Mouse (Mus musculus) intestine, embryonic 15.5 days (tissue): Measurements from ENCODE around the gene Slc25a17. TPM values are rescaled to one million over a fixed set of nuclear protein-coding genes. Genes with fewer than 3 reads are reported as not detected.
A peak's percentile ranks its signal among the peaks of the same experiment; 100 is the strongest.

Experiments
- ATAC-seq: fragments of 200-750 bp; cut with Nextera tagmentation; 2 replicates; pipeline ENCODE4 v1.8.0; 2017; ENCODE audit warnings: moderate TSS enrichment, moderate library complexity
- H3K27ac ChIP-seq: fragments of 300-500 bp; sonication (generic); 2 replicates; pipeline ENCODE4 v1.5.1; 2015; ENCODE audit warnings: mild to moderate bottlenecking, inconsistent platforms
- H3K27me3 ChIP-seq: fragments of 300-500 bp; sonication (generic); replicated peaks from 2 replicates; pipeline ENCODE4 v1.6.1; 2015; ENCODE audit warnings: inconsistent platforms
- H3K36me3 ChIP-seq: fragments of 300-500 bp; sonication (generic); 2 replicates; pipeline ENCODE4 v1.6.1; 2015; ENCODE audit warnings: inconsistent platforms
- H3K4me1 ChIP-seq: fragments of 300-500 bp; sonication (generic); replicated peaks from 2 replicates; pipeline ENCODE4 v1.6.1; 2015; ENCODE audit warnings: inconsistent platforms
- H3K4me2 ChIP-seq: fragments of 300-500 bp; sonication (generic); replicated peaks from 2 replicates; pipeline ENCODE4 v1.6.1; 2015; ENCODE audit warnings: mild to moderate bottlenecking, inconsistent platforms
- H3K4me3 ChIP-seq: fragments of 300-500 bp; sonication (generic); replicated peaks from 2 replicates; pipeline ENCODE4 v1.5.1; 2015; ENCODE audit warnings: inconsistent platforms
- H3K9ac ChIP-seq: fragments of 300-500 bp; sonication (generic); 2 replicates; pipeline ENCODE4 v1.6.1; 2015; ENCODE audit warnings: inconsistent platforms
- H3K9me3 ChIP-seq: fragments of 300-500 bp; sonication (generic); 2 replicates; pipeline ENCODE4 v1.6.1; 2016; ENCODE audit warnings: inconsistent platforms
- whole genome bisulfite sequencing: fragments of 180-500 bp; shearing (Covaris S2); methylation state at CpG from one replicate; pipeline ENCODE4 v1.1.7; 2015; 5-methylcytosine and 5-hydroxymethylcytosine counted together
- polyA plus RNA-seq: library from polyadenylated mRNA; unstranded; fragments of >200 nt; fragmentation: Nextera tagmentation; extraction: Ambion mirVana; gene quantifications from 2 replicates; pipeline ENCODE4 v1.2.1, GENCODE M21; 2015

Slc25a17 gene
- polyA plus RNA-seq, 1 experiment from 2014 or later, result 71.8 TPM

GRCm38 (mm10) chr15:81313928-81314327 lies 46.7 kb downstream of the Slc25a17 start:
- Histone ChIP-seq H3K27me3 (no peaks in the 10 kb centered on the region), H3K27ac (no peak overlapping the region), H3K4me3 (no peak overlapping the region), H3K9me3 (no peaks in the 10 kb centered on the region), H3K9ac (no peak overlapping the region), H3K4me1 (no peaks in the 10 kb centered on the region), H3K4me2 (no peak overlapping the region), H3K36me3 (peaks cover 3% of the 10 kb centered on the region; the same call in 1 of the 2 replicates)
- ATAC-seq, result 0 out of 2 replicates have a peak, but pooled peaks have one; percentile 28
- 83% methylated on average over 3 of the region's 3 CpGs for WGBS

- Histone ChIP-seq H3K9ac (no peak overlapping the region), H3K36me3 (no peaks in the 10 kb centered on the region), H3K4me2 (no peak overlapping the region), H3K9me3 (no peaks in the 10 kb centered on the region), H3K27me3 (no peaks in the 10 kb centered on the region), H3K4me1 (no peaks in the 10 kb centered on the region), H3K27ac (no peak overlapping the region), H3K4me3 (no peak overlapping the region)
- WGBS, result 39% methylated on average over 6 of the region's 6 CpGs
- ATAC-seq, result no peak
Observed at GRCm38 (mm10) chr15:81311026-81311425, 49.6 kb downstream of the Slc25a17 start.

GRCm38 (mm10) chr15:81310353-81310752 lies 50.3 kb downstream of the Slc25a17 start:
- Histone ChIP-seq H3K9me3 (no peaks in the 10 kb centered on the region), H3K36me3 (no peaks in the 10 kb centered on the region), H3K4me1 (no peaks in the 10 kb centered on the region), H3K27ac (no peak overlapping the region), H3K4me3 (no peak overlapping the region), H3K9ac (no peak overlapping the region), H3K4me2 (no peak overlapping the region), H3K27me3 (no peaks in the 10 kb centered on the region)
- 75% methylated on average over 9 of the region's 9 CpGs for WGBS
- ATAC-seq, result no peak

GRCm38 (mm10) chr15:81308038-81308437 lies 52.6 kb downstream of the Slc25a17 start:
- Histone ChIP-seq H3K9me3 (no peaks in the 10 kb centered on the region), H3K36me3 (no peaks in the 10 kb centered on the region), H3K27me3 (no peaks in the 10 kb centered on the region), H3K9ac (no peak overlapping the region), H3K4me2 (no peak overlapping the region), H3K4me1 (no peaks in the 10 kb centered on the region), H3K4me3 (no peak overlapping the region), H3K27ac (no peak overlapping the region)
- 93% methylated on average over 7 of the region's 7 CpGs for WGBS
- ATAC-seq, result no peak

GRCm38 (mm10) chr15:81306501-81306900 lies 54.1 kb downstream of the Slc25a17 start:
- 97% methylated on average over 6 of the region's 6 CpGs for WGBS
- Histone ChIP-seq H3K9ac (no peak overlapping the region), H3K9me3 (no peaks in the 10 kb centered on the region), H3K27ac (no peak overlapping the region), H3K4me1 (no peaks in the 10 kb centered on the region), H3K4me3 (no peak overlapping the region), H3K27me3 (no peaks in the 10 kb centered on the region), H3K36me3 (no peaks in the 10 kb centered on the region), H3K4me2 (no peak overlapping the region)
- no peak for ATAC-seq

GRCm38 (mm10) chr15:81305035-81305434 lies 55.6 kb downstream of the Slc25a17 start:
- H3K27me3 ChIP-seq, result no peaks in the 10 kb centered on the region
- H3K36me3 ChIP-seq, result no peaks in the 10 kb centered on the region
- 35% methylated on average over 8 of the region's 8 CpGs for WGBS
- H3K9ac ChIP-seq, result no peak overlapping the region
- no peak overlapping the region for H3K4me3 ChIP-seq
- H3K9me3 ChIP-seq, result no peaks in the 10 kb centered on the region
- H3K4me2 ChIP-seq, result no peak overlapping the region
- H3K27ac ChIP-seq, result no peak overlapping the region
- peaks cover 3% of the 10 kb centered on the region; the same call in 1 of the 2 replicates for H3K4me1 ChIP-seq
- no peak for ATAC-seq

GRCm38 (mm10) chr15:81304006-81304405 lies 56.6 kb downstream of the Slc25a17 start:
- Histone ChIP-seq H3K4me1 (peaks cover 3% of the 10 kb centered on the region; the same call in 1 of the 2 replicates), H3K27me3 (no peaks in the 10 kb centered on the region)
- no peak for ATAC-seq

GRCm38 (mm10) chr15:81302151-81302808 lies 58.3 kb downstream of the Slc25a17 start:
- Histone ChIP-seq H3K9me3 (no peaks in the 10 kb centered on the region), H3K4me1 (peaks cover 3% of the 10 kb centered on the region; the same call in 1 of the 2 replicates), H3K27me3 (no peaks in the 10 kb centered on the region), H3K4me2 (peak overlapping the region; percentile 12; the same call in 1 of the 2 replicates), H3K36me3 (no peaks in the 10 kb centered on the region), H3K4me3 (no peak overlapping the region), H3K27ac (no peak overlapping the region), H3K9ac (no peak overlapping the region)
- ATAC-seq, result peak; percentile 43; the same call in 1 of the 2 replicates
- WGBS, result 58% methylated on average over 13 of the region's 13 CpGs

More at GRCm38 (mm10) chr15:81304006-81304405, 56.6 kb downstream of the Slc25a17 start:
- Histone ChIP-seq H3K4me3 (no peak overlapping the region), H3K9ac (no peak overlapping the region), H3K9me3 (no peaks in the 10 kb centered on the region), H3K27ac (no peak overlapping the region), H3K4me2 (no peak overlapping the region), H3K36me3 (no peaks in the 10 kb centered on the region)
- 91% methylated on average over 7 of the region's 7 CpGs for WGBS

GRCm38 (mm10) chr15:81301193-81302070 lies 59.2 kb downstream of the Slc25a17 start:
- Histone ChIP-seq H3K4me2 (peak overlapping the region; percentile 12; the same call in 1 of the 2 replicates), H3K27ac (no peak overlapping the region), H3K4me1 (peaks cover 3% of the 10 kb centered on the region; the same call in 1 of the 2 replicates), H3K36me3 (no peaks in the 10 kb centered on the region), H3K9me3 (no peaks in the 10 kb centered on the region), H3K9ac (no peak overlapping the region), H3K27me3 (no peaks in the 10 kb centered on the region), H3K4me3 (no peak overlapping the region)
- peak; percentile 51; the same call in 1 of the 2 replicates for ATAC-seq
- WGBS, result 50% methylated on average over 16 of the region's 16 CpGs

- no peaks in the 10 kb centered on the region for H3K9me3 ChIP-seq
- 61% methylated on average over 3 of the region's 3 CpGs for WGBS
- ATAC-seq, result no peak
- no peaks in the 10 kb centered on the region for H3K27me3 ChIP-seq
- no peak overlapping the region for H3K4me3 ChIP-seq
- H3K4me1 ChIP-seq, result peaks cover 3% of the 10 kb centered on the region; the same call in 1 of the 2 replicates
- H3K36me3 ChIP-seq, result no peaks in the 10 kb centered on the region
- H3K4me2 ChIP-seq, result no peak overlapping the region
- H3K9ac ChIP-seq, result 0 out of 2 replicates have a peak overlapping the region, but pooled peaks have one; percentile 20
- H3K27ac ChIP-seq, result no peak overlapping the region
Observed at GRCm38 (mm10) chr15:81300520-81301069, 60.0 kb downstream of the Slc25a17 start.

GRCm38 (mm10) chr15:81299549-81299948 lies 61.1 kb downstream of the Slc25a17 start:
- no peak for ATAC-seq

GRCm38 (mm10) chr15:81298213-81298612 lies 62.4 kb downstream of the Slc25a17 start:
- Histone ChIP-seq H3K4me3 (no peak overlapping the region), H3K27ac (no peak overlapping the region), H3K36me3 (no peaks in the 10 kb centered on the region), H3K9ac (no peak overlapping the region), H3K4me2 (no peak overlapping the region), H3K27me3 (no peaks in the 10 kb centered on the region), H3K4me1 (peaks cover 3% of the 10 kb centered on the region; the same call in 1 of the 2 replicates), H3K9me3 (no peaks in the 10 kb centered on the region)
- ATAC-seq, result no peak
- 73% methylated on average over 6 of the region's 6 CpGs for WGBS

More at GRCm38 (mm10) chr15:81299549-81299948, 61.1 kb downstream of the Slc25a17 start:
- Histone ChIP-seq H3K4me1 (peaks cover 3% of the 10 kb centered on the region; the same call in 1 of the 2 replicates), H3K27ac (no peak overlapping the region), H3K9ac (no peak overlapping the region), H3K27me3 (no peaks in the 10 kb centered on the region), H3K4me3 (no peak overlapping the region), H3K9me3 (no peaks in the 10 kb centered on the region), H3K36me3 (no peaks in the 10 kb centered on the region), H3K4me2 (no peak overlapping the region)
- WGBS, result 85% methylated on average over 4 of the region's 4 CpGs
